Mouse (Mus musculus) myocyte (in vitro differentiated cells): Measurements from ENCODE around the gene Fam102a. TPM values are rescaled to one million over a fixed set of nuclear protein-coding genes. Genes with fewer than 3 reads are reported as not detected.

Source experiments
- H3K27me3 ChIP-seq: one replicate; pipeline ENCODE4 v1.6.1; 2011; ENCODE audit not compliant: control insufficient read depth, insufficient read depth, insufficient read length
- H3K36me3 ChIP-seq: one replicate; pipeline ENCODE4 v1.6.1; 2011; ENCODE audit not compliant: control insufficient read depth, insufficient read depth
- H3K4me2 ChIP-seq: one replicate; pipeline ENCODE4 v1.6.1; 2011; ENCODE audit warnings: low read depth, control low read depth
- H3K4me3 ChIP-seq: one replicate; pipeline ENCODE4 v1.5.1; 2011; ENCODE audit warnings: mild to moderate bottlenecking, control low read depth, moderate library complexity
- H3K79me2 ChIP-seq: one replicate; pipeline ENCODE4 v1.6.1; 2011; ENCODE audit not compliant: control insufficient read depth, insufficient read depth
- H3ac ChIP-seq: one replicate; pipeline ENCODE4 v1.6.1; 2011; ENCODE audit not compliant: control insufficient read depth, insufficient read length
- CEBPB ChIP-seq: IDR thresholded peaks from 2 replicates; pipeline ENCODE4 v1.6.1; 2011; ENCODE audit warnings: mild to moderate bottlenecking, moderate library complexity; ENCODE audit not compliant: poor library complexity, insufficient read depth, severe bottlenecking
- E2F4 ChIP-seq: IDR thresholded peaks from one replicate; pipeline ENCODE4 v1.6.1; 2011; ENCODE audit warnings: mild to moderate bottlenecking, control low read depth, moderate library complexity; ENCODE audit not compliant: insufficient read depth
- MAX ChIP-seq: IDR thresholded peaks from one replicate; pipeline ENCODE4 v1.6.1; 2011; ENCODE audit warnings: low read depth, mild to moderate bottlenecking, control low read depth
- MYOD1 ChIP-seq, 3 experiments: IDR thresholded peaks; one replicate each; pipeline ENCODE4 v1.6.1; 2011; ENCODE audit warnings: control low read depth in 2 of 3, low read depth in 2 of 3, mild to moderate bottlenecking in 2 of 3, moderate library complexity in 1 of 3; ENCODE audit not compliant: insufficient read length in 2 of 3, control insufficient read depth in 1 of 3
- MYOG ChIP-seq, 3 experiments: IDR thresholded peaks; one replicate each; pipeline ENCODE4 v1.6.1; 2011; ENCODE audit warnings: control low read depth in 2 of 3, low read depth in 2 of 3, mild to moderate bottlenecking in 2 of 3; ENCODE audit not compliant: insufficient read length in 2 of 3, control insufficient read depth in 1 of 3, insufficient read depth in 1 of 3
- POLR2A ChIP-seq: IDR thresholded peaks from one replicate; pipeline ENCODE4 v1.6.1; 2011; ENCODE audit warnings: low read depth, mild to moderate bottlenecking, control low read depth, moderate library complexity; ENCODE audit not compliant: insufficient read length
- POLR2AphosphoS2 ChIP-seq: IDR thresholded peaks from one replicate; pipeline ENCODE4 v1.6.1; 2011; ENCODE audit warnings: low read depth, control low read depth; ENCODE audit not compliant: insufficient read length
- REST ChIP-seq: IDR thresholded peaks from one replicate; pipeline ENCODE4 v1.6.1; 2011; ENCODE audit warnings: mild to moderate bottlenecking, control low read depth, moderate library complexity; ENCODE audit not compliant: insufficient read depth, insufficient read length
- SRF ChIP-seq: IDR thresholded peaks from one replicate; pipeline ENCODE4 v1.6.1; 2011; ENCODE audit warnings: low read depth; ENCODE audit not compliant: control insufficient read depth, insufficient read length
- TCF12 ChIP-seq: IDR thresholded peaks from one replicate; pipeline ENCODE4 v1.6.1; 2011; ENCODE audit warnings: mild to moderate bottlenecking, control low read depth; ENCODE audit not compliant: poor library complexity, insufficient read depth, severe bottlenecking
- TCF3 ChIP-seq: IDR thresholded peaks from one replicate; pipeline ENCODE4 v1.6.1; 2011; ENCODE audit warnings: low read depth, control low read depth; ENCODE audit not compliant: insufficient read length
- USF1 ChIP-seq: IDR thresholded peaks from one replicate; pipeline ENCODE4 v1.6.1; 2011; ENCODE audit warnings: low read depth, mild to moderate bottlenecking, control low read depth, moderate library complexity
- polyA plus RNA-seq: library from polyadenylated mRNA; unstranded; fragments of >200 nt; fragmentation: generic; extraction: Trizol; gene quantifications from one replicate; pipeline ENCODE4 v1.2.1, GENCODE M21; 2012; ENCODE audit warnings: missing spikeins

The Fam102a gene
- polyA plus RNA-seq, 1 experiment = 1.7 TPM

- Histone ChIP-seq H3K4me3 (peak overlapping the region; percentile 66), H3ac (no peak overlapping the region), H3K27me3 (no peaks in the 10 kb centered on the region), H3K4me2 (peak overlapping the region; percentile 94), H3K36me3 (peaks cover 12% of the 10 kb centered on the region), H3K79me2 (peaks cover 11% of the 10 kb centered on the region)
- TF ChIP-seq SRF = no peak
- TF ChIP-seq TCF12 = no peak
- no peak for TF ChIP-seq E2F4
- TF ChIP-seq POLR2A = no peak
- TF ChIP-seq MAX = no peak
- TF ChIP-seq REST = no peak
- TF ChIP-seq POLR2AphosphoS2 = no peak
- no peak for TF ChIP-seq MYOD1 (IDR thresholded peaks at IDR 0.05; ENCODE audit: control insufficient read depth in 1 of 3, insufficient read length in 2 of 3, low read depth in 2 of 3)
- TF ChIP-seq MYOG (IDR thresholded peaks at IDR 0.05; ENCODE audit: control insufficient read depth in 1 of 3, insufficient read depth in 1 of 3, insufficient read length in 2 of 3, low read depth in 2 of 3) = no peak
- TF ChIP-seq USF1 = no peak
- TF ChIP-seq TCF3 = no peak
- no peak for TF ChIP-seq CEBPB
These were observed 73.8 kb downstream of the Fam102a start for GRCm38 (mm10) chr2:32608778-32609435.

GRCm38 (mm10) chr2:32610610-32611229 is 75.6 kb downstream of the Fam102a start:
- Histone ChIP-seq H3ac (no peak overlapping the region), H3K36me3 (peaks cover 21% of the 10 kb centered on the region), H3K4me2 (peak overlapping the region; percentile 49), H3K4me3 (no peak overlapping the region), H3K79me2 (peaks cover 11% of the 10 kb centered on the region), H3K27me3 (no peaks in the 10 kb centered on the region)
- TF ChIP-seq MAX (no peak), REST (no peak), POLR2A (no peak), MYOG (IDR thresholded peaks at IDR 0.05; ENCODE audit: control insufficient read depth in 1 of 3, insufficient read depth in 1 of 3, insufficient read length in 2 of 3, low read depth in 2 of 3) (no peak), TCF12 (no peak), POLR2AphosphoS2 (no peak), CEBPB (no peak), TCF3 (no peak)

- Histone ChIP-seq H3K27me3 (no peaks in the 10 kb centered on the region), H3ac (no peak overlapping the region)
- TF ChIP-seq REST (no peak), SRF (no peak), MAX (no peak), MYOD1 (IDR thresholded peaks at IDR 0.05; ENCODE audit: control insufficient read depth in 1 of 3, insufficient read length in 2 of 3, low read depth in 2 of 3) (no peak), POLR2AphosphoS2 (no peak), TCF12 (no peak), E2F4 (no peak), POLR2A (no peak), CEBPB (no peak), MYOG (IDR thresholded peaks at IDR 0.05; ENCODE audit: control insufficient read depth in 1 of 3, insufficient read depth in 1 of 3, insufficient read length in 2 of 3, low read depth in 2 of 3) (no peak), TCF3 (no peak), USF1 (no peak)
These were observed 77.1 kb downstream of the Fam102a start for GRCm38 (mm10) chr2:32612274-32612673.

GRCm38 (mm10) chr2:32617109-32617508 is 82.0 kb downstream of the Fam102a start:
- no peak overlapping the region for H3K4me2 ChIP-seq
- peaks cover 34% of the 10 kb centered on the region for H3K36me3 ChIP-seq
- H3ac ChIP-seq = no peak overlapping the region
- TF ChIP-seq POLR2AphosphoS2 (no peak), SRF (no peak), USF1 (no peak), TCF12 (no peak), E2F4 (no peak), CEBPB (no peak), MYOG (IDR thresholded peaks at IDR 0.05; ENCODE audit: control insufficient read depth in 1 of 3, insufficient read depth in 1 of 3, insufficient read length in 2 of 3, low read depth in 2 of 3) (no peak)
- H3K27me3 ChIP-seq = no peaks in the 10 kb centered on the region
- H3K79me2 ChIP-seq = no peaks in the 10 kb centered on the region
- no peak overlapping the region for H3K4me3 ChIP-seq

More at GRCm38 (mm10) chr2:32612274-32612673, 77.1 kb downstream of the Fam102a start:
- H3K4me2 ChIP-seq = no peak overlapping the region
- H3K79me2 ChIP-seq = peaks cover 11% of the 10 kb centered on the region
- peaks cover 31% of the 10 kb centered on the region for H3K36me3 ChIP-seq
- H3K4me3 ChIP-seq = no peak overlapping the region

- H3K4me3 ChIP-seq = no peak overlapping the region
- H3K79me2 ChIP-seq = no peaks in the 10 kb centered on the region
- H3K27me3 ChIP-seq = no peaks in the 10 kb centered on the region
- no peak overlapping the region for H3ac ChIP-seq
- H3K36me3 ChIP-seq = peaks cover 34% of the 10 kb centered on the region
- H3K4me2 ChIP-seq = no peak overlapping the region
- TF ChIP-seq TCF3 (no peak), CEBPB (no peak), MYOD1 (IDR thresholded peaks at IDR 0.05; ENCODE audit: control insufficient read depth in 1 of 3, insufficient read length in 2 of 3, low read depth in 2 of 3) (no peak), SRF (no peak), REST (no peak), MYOG (IDR thresholded peaks at IDR 0.05; ENCODE audit: control insufficient read depth in 1 of 3, insufficient read depth in 1 of 3, insufficient read length in 2 of 3, low read depth in 2 of 3) (no peak), USF1 (no peak), E2F4 (no peak), POLR2AphosphoS2 (no peak), TCF12 (no peak), POLR2A (no peak), MAX (no peak)
These were observed 82.5 kb downstream of the Fam102a start for GRCm38 (mm10) chr2:32617601-32618000.
